Mouse (Mus musculus) midbrain, embryonic 15.5 days (tissue): ENCODE data around the gene Cdk2ap1. TPM values are rescaled to one million over a fixed set of nuclear protein-coding genes. Genes with fewer than 3 reads are reported as not detected.
"Not testable (repeated sequence)": the region's sequence is repeated elsewhere in the genome, so short reads cannot be mapped to it uniquely, and the experiment has no call there.

Source experiments
- ATAC-seq: fragments of 200-750 bp; cut with Nextera tagmentation; replicated peaks from 2 replicates; pipeline ENCODE4 v1.8.0; 2017; ENCODE audit warnings: moderate TSS enrichment
- H3K27ac ChIP-seq: fragments of 300-500 bp; sonication (generic); 2 replicates; pipeline ENCODE4 v1.5.1; 2015; ENCODE audit warnings: mild to moderate bottlenecking, inconsistent platforms
- H3K27me3 ChIP-seq: fragments of 300-500 bp; sonication (generic); replicated peaks from 2 replicates; pipeline ENCODE4 v1.6.1; 2015; ENCODE audit warnings: inconsistent platforms
- H3K36me3 ChIP-seq: fragments of 300-500 bp; sonication (generic); replicated peaks from 2 replicates; pipeline ENCODE4 v1.6.1; 2015; ENCODE audit warnings: inconsistent platforms
- H3K4me1 ChIP-seq: fragments of 300-500 bp; sonication (generic); 2 replicates; pipeline ENCODE4 v1.6.1; 2015; ENCODE audit warnings: inconsistent platforms
- H3K4me2 ChIP-seq: fragments of 300-500 bp; sonication (generic); 2 replicates; pipeline ENCODE4 v1.6.1; 2015; ENCODE audit warnings: inconsistent platforms, mild to moderate bottlenecking, moderate library complexity
- H3K4me3 ChIP-seq: fragments of 300-500 bp; sonication (generic); 2 replicates; pipeline ENCODE4 v1.5.1; 2015; ENCODE audit warnings: mild to moderate bottlenecking, inconsistent platforms
- H3K9ac ChIP-seq: fragments of 300-500 bp; sonication (generic); 2 replicates; pipeline ENCODE4 v1.6.1; 2015; ENCODE audit warnings: mild to moderate bottlenecking, inconsistent platforms
- H3K9me3 ChIP-seq: fragments of 300-500 bp; sonication (generic); 2 replicates; pipeline ENCODE4 v1.6.1; 2016; ENCODE audit warnings: inconsistent platforms
- WGBS: fragments of 180-500 bp; shearing (Covaris S2); methylation state at CpG from one replicate; pipeline ENCODE4 v1.1.7; 2015; ENCODE audit warnings: mixed read lengths; 5-methylcytosine and 5-hydroxymethylcytosine counted together
- polyA plus RNA-seq: library from polyadenylated mRNA; unstranded; fragments of >200 nt; fragmentation: Nextera tagmentation; extraction: Ambion mirVana; gene quantifications from 2 replicates; pipeline ENCODE4 v1.2.1, GENCODE M21; 2015

The Cdk2ap1 gene
- polyA plus RNA-seq, 1 experiment from 2014 or later: 89.3 TPM

GRCm38 (mm10) chr5:124310091-124310490 is 52.8 kb downstream of the Cdk2ap1 start:
- Histone ChIP-seq H3K4me1 (no peaks in the 10 kb centered on the region), H3K4me2 (no peak overlapping the region), H3K9ac (no peak overlapping the region), H3K9me3 (no peaks in the 10 kb centered on the region), H3K27ac (no peak overlapping the region), H3K27me3 (no peaks in the 10 kb centered on the region), H3K36me3 (peaks cover 50% of the 10 kb centered on the region), H3K4me3 (no peak overlapping the region)
- no peak for ATAC-seq
- 94% methylated on average over 11 of the region's 11 CpGs for WGBS

- H3K36me3 ChIP-seq: peaks cover 42% of the 10 kb centered on the region
Measured at GRCm38 (mm10) chr5:124309155-124309554, 53.7 kb downstream of the Cdk2ap1 start.

GRCm38 (mm10) chr5:124302853-124303252 is 60.0 kb downstream of the Cdk2ap1 start:
- not testable (repeated sequence) for H3K9me3 ChIP-seq, ATAC-seq, H3K4me1 ChIP-seq, H3K4me3 ChIP-seq, H3K27me3 ChIP-seq, H3K4me2 ChIP-seq, H3K9ac ChIP-seq, H3K27ac ChIP-seq
- 97% methylated on average over 6 of the region's 6 CpGs for WGBS
- peaks cover 30% of the 10 kb centered on the region for H3K36me3 ChIP-seq

More at GRCm38 (mm10) chr5:124309155-124309554, 53.7 kb downstream of the Cdk2ap1 start:
- 71% methylated on average over 10 of the region's 10 CpGs for WGBS
- ATAC-seq: no peak
- H3K9ac ChIP-seq: no peak overlapping the region
- no peak overlapping the region for H3K4me2 ChIP-seq
- H3K4me3 ChIP-seq: no peak overlapping the region
- H3K9me3 ChIP-seq: no peaks in the 10 kb centered on the region
- H3K27ac ChIP-seq: no peak overlapping the region
- H3K4me1 ChIP-seq: no peaks in the 10 kb centered on the region
- H3K27me3 ChIP-seq: no peaks in the 10 kb centered on the region

GRCm38 (mm10) chr5:124300132-124300531 is 62.8 kb downstream of the Cdk2ap1 start:
- H3K27ac ChIP-seq: no peak overlapping the region
- H3K27me3 ChIP-seq: no peaks in the 10 kb centered on the region
- ATAC-seq: no peak
- H3K4me2 ChIP-seq: no peak overlapping the region
- WGBS: 80% methylated on average over 4 of the region's 4 CpGs
- H3K4me1 ChIP-seq: no peaks in the 10 kb centered on the region
- peaks cover 21% of the 10 kb centered on the region for H3K36me3 ChIP-seq
- no peak overlapping the region for H3K9ac ChIP-seq
- no peaks in the 10 kb centered on the region for H3K9me3 ChIP-seq
- H3K4me3 ChIP-seq: no peak overlapping the region

GRCm38 (mm10) chr5:124299307-124299706 is 63.6 kb downstream of the Cdk2ap1 start:
- H3K4me2 ChIP-seq, H3K9me3 ChIP-seq, H3K4me3 ChIP-seq, H3K27me3 ChIP-seq, ATAC-seq, H3K27ac ChIP-seq, H3K4me1 ChIP-seq, H3K9ac ChIP-seq: not testable (repeated sequence)
- WGBS: 55% methylated on average over 4 of the region's 4 CpGs
- peaks cover 21% of the 10 kb centered on the region for H3K36me3 ChIP-seq

- H3K9me3 ChIP-seq: no peaks in the 10 kb centered on the region
- H3K27me3 ChIP-seq: no peaks in the 10 kb centered on the region
- no peak overlapping the region for H3K4me3 ChIP-seq
- ATAC-seq: no peak
- WGBS: 97% methylated on average over 4 of the region's 4 CpGs
- H3K36me3 ChIP-seq: peaks cover 21% of the 10 kb centered on the region
- no peak overlapping the region for H3K27ac ChIP-seq
- H3K4me2 ChIP-seq: no peak overlapping the region
- H3K4me1 ChIP-seq: no peaks in the 10 kb centered on the region
- H3K9ac ChIP-seq: no peak overlapping the region
Measured at GRCm38 (mm10) chr5:124296475-124296874, 66.4 kb downstream of the Cdk2ap1 start.

Other genes with a start within 250 kb of the Cdk2ap1 start
- 79.6 and 81.1 TPM in 2 replicates for gene Arl6ip4, start 247.0 kb downstream of the Cdk2ap1 start, polyA plus RNA-seq
- 11.8 and 13.0 TPM in 2 replicates for gene Pitpnm2, start 113.3 kb downstream of the Cdk2ap1 start, polyA plus RNA-seq
- 14.2 and 14.8 TPM in 2 replicates for gene Mphosph9, start 35.1 kb downstream of the Cdk2ap1 start, polyA plus RNA-seq
- gene 2810006K23Rik, start 35.0 kb downstream of the Cdk2ap1 start, polyA plus RNA-seq: 13.6 and 14.6 TPM in 2 replicates
- gene Sbno1, start 62.9 kb upstream of the Cdk2ap1 start, polyA plus RNA-seq: 98.6 and 102 TPM in 2 replicates
- gene Kmt5a, start 76.8 kb upstream of the Cdk2ap1 start, polyA plus RNA-seq: 36.4 and 49.1 TPM in 2 replicates
- gene Rilpl2, start 115.3 kb upstream of the Cdk2ap1 start, polyA plus RNA-seq: 24.7 and 25.2 TPM in 2 replicates
- gene Snrnp35, start 120.1 kb upstream of the Cdk2ap1 start, polyA plus RNA-seq: 18.9 and 19.1 TPM in 2 replicates
- gene Rilpl1, start 168.3 kb upstream of the Cdk2ap1 start, polyA plus RNA-seq: 11.8 and 14.3 TPM in 2 replicates
- 321 and 332 TPM in 2 replicates for gene Tmed2, start 177.6 kb upstream of the Cdk2ap1 start, polyA plus RNA-seq
- gene Ddx55, start 189.8 kb upstream of the Cdk2ap1 start, polyA plus RNA-seq: 26.7 and 30.5 TPM in 2 replicates
- 62.6 and 63.4 TPM in 2 replicates for gene Eif2b1, start 216.0 kb upstream of the Cdk2ap1 start, polyA plus RNA-seq
- 45.1 and 48.1 TPM in 2 replicates for gene Gtf2h3, start 216.1 kb upstream of the Cdk2ap1 start, polyA plus RNA-seq